Mouse (Mus musculus) monocyte, adult 5-6 weeks (primary cell): Measurements from ENCODE around the gene Tmsb15b1. TPM values are rescaled to one million over a fixed set of nuclear protein-coding genes. Genes with fewer than 3 reads are reported as not detected.
A peak's percentile ranks its signal among the peaks of the same experiment; 100 is the strongest.
"Not testable (repeated sequence)": the region's sequence is repeated elsewhere in the genome, so short reads cannot be mapped to it uniquely, and the experiment has no call there.

Experiments
- ATAC-seq: fragments of 153-309, 156-312 bp; replicated peaks from 2 replicates; pipeline ENCODE4 v1.8.0; 2017; ENCODE audit warnings: mild to moderate bottlenecking; ENCODE audit not compliant: low TSS enrichment, insufficient number of reproducible peaks, severe bottlenecking, poor library complexity, low FRiP score
- total RNA-seq: library from RNA; stranded (forward); fragments of 200-1000, 200-491, 200-594 nt; gene quantifications from 3 replicates; pipeline ENCODE4 v1.2.3, GENCODE M21; 2017

The Tmsb15b1 gene
- 13.1 to 21.8 TPM (median 16.5 TPM) in 3 replicates for total RNA-seq

GRCm38 (mm10) chrX:136976424-136977084 lies at the start of gene Tmsb15b1, which contains the start of gene Tmsb15l:
Tmsb15b1 (minus strand) TSS chrX:136976874.
Tmsb15l (minus strand) TSS chrX:136976869.
- peak; percentile 89 for ATAC-seq

- ATAC-seq, result no peak
These were observed 42.6 kb upstream of the Tmsb15b1 start for GRCm38 (mm10) chrX:137019310-137019709.

- no peak for ATAC-seq
These were observed 41.0 kb upstream of the Tmsb15b1 start for GRCm38 (mm10) chrX:137017668-137018067.

GRCm38 (mm10) chrX:137015099-137015709 lies 38.5 kb upstream of the Tmsb15b1 start:
- ATAC-seq, result no peak; the same call in 1 of the 2 replicates

GRCm38 (mm10) chrX:136996256-136996655 lies 19.6 kb upstream of the Tmsb15b1 start:
- ATAC-seq, result no peak

- ATAC-seq, result no peak
These were observed 17.0 kb upstream of the Tmsb15b1 start for GRCm38 (mm10) chrX:136993641-136994040.

- ATAC-seq, result 0 out of 2 replicates have a peak, but pooled peaks have one; percentile 53
These were observed 16.4 kb upstream of the Tmsb15b1 start, which contains the start of gene Zcchc18 for GRCm38 (mm10) chrX:136992978-136993547. Zcchc18 (plus strand) TSS chrX:136993155.

- ATAC-seq, result no peak
These were observed 15.7 kb upstream of the Tmsb15b1 start for GRCm38 (mm10) chrX:136992191-136992965.

GRCm38 (mm10) chrX:136991274-136991673 lies 14.6 kb upstream of the Tmsb15b1 start:
- no peak for ATAC-seq

- peak; percentile 70 for ATAC-seq
These were observed 9.4 kb upstream of the Tmsb15b1 start for GRCm38 (mm10) chrX:136986039-136986438.

- no peak for ATAC-seq
These were observed 1.9 kb upstream of the Tmsb15b1 start for GRCm38 (mm10) chrX:136978616-136979015.

- ATAC-seq, result not testable (repeated sequence)
These were observed 1.3 kb downstream of the Tmsb15b1 start, which contains the start of gene Tmsb15b2 for GRCm38 (mm10) chrX:136975397-136975796. Tmsb15b2 (minus strand) TSS chrX:136975497.

GRCm38 (mm10) chrX:136959688-136960087 lies 17.0 kb downstream of the Tmsb15b1 start:
- ATAC-seq, result no peak

GRCm38 (mm10) chrX:136958300-136958699 lies 18.4 kb downstream of the Tmsb15b1 start:
- not testable (repeated sequence) for ATAC-seq

- ATAC-seq, result not testable (repeated sequence)
These were observed 18.9 kb downstream of the Tmsb15b1 start for GRCm38 (mm10) chrX:136957583-136958279.

- ATAC-seq, result no peak
These were observed 38.7 kb downstream of the Tmsb15b1 start for GRCm38 (mm10) chrX:136937985-136938384.

GRCm38 (mm10) chrX:136927031-136927430 lies 49.6 kb downstream of the Tmsb15b1 start, which contains the start of gene H2bfm:
H2bfm (plus strand) TSS chrX:136927325.
- no peak for ATAC-seq

- no peak for ATAC-seq
These were observed 50.8 kb downstream of the Tmsb15b1 start for GRCm38 (mm10) chrX:136925863-136926262.
